Mouse (Mus musculus) C2C12 (cell line): ENCODE data around the gene Neurl1b. TPM values are rescaled to one million over a fixed set of nuclear protein-coding genes. Genes with fewer than 3 reads are reported as not detected.

Experiments
- H3K27me3 ChIP-seq: one replicate; pipeline ENCODE4 v1.6.1; 2011; ENCODE audit not compliant: control insufficient read depth, insufficient read depth, insufficient read length
- H3K36me3 ChIP-seq: one replicate; pipeline ENCODE4 v1.6.1; 2011; ENCODE audit not compliant: control insufficient read depth, insufficient read depth
- H3K4me3 ChIP-seq: one replicate; pipeline ENCODE4 v1.5.1; 2011; ENCODE audit warnings: mild to moderate bottlenecking, control low read depth; ENCODE audit not compliant: poor library complexity, insufficient read depth, severe bottlenecking
- H3K79me2 ChIP-seq: one replicate; pipeline ENCODE4 v1.6.1; 2011; ENCODE audit not compliant: control insufficient read depth, insufficient read depth
- H3K79me3 ChIP-seq: one replicate; pipeline ENCODE4 v1.6.1; 2011; ENCODE audit warnings: low read depth, control low read depth
- H3ac ChIP-seq: one replicate; pipeline ENCODE3; 2011; ENCODE audit warnings: low read depth; ENCODE audit not compliant: control insufficient read depth, insufficient read length
- CEBPB ChIP-seq: IDR thresholded peaks from one replicate; pipeline ENCODE4 v1.6.1; 2011; ENCODE audit warnings: low read depth, mild to moderate bottlenecking, control low read depth, moderate library complexity
- CTCF ChIP-seq: IDR thresholded peaks from one replicate; pipeline ENCODE4 v1.5.1; 2011; ENCODE audit not compliant: control insufficient read depth, insufficient read depth, insufficient read length
- FOSL1 ChIP-seq: IDR thresholded peaks from one replicate; pipeline ENCODE4 v1.8.0; 2011; ENCODE audit warnings: mild to moderate bottlenecking, low read length; ENCODE audit not compliant: poor library complexity, insufficient read depth, severe bottlenecking
- MAX ChIP-seq: IDR thresholded peaks from one replicate; pipeline ENCODE4 v1.6.1; 2011; ENCODE audit warnings: mild to moderate bottlenecking, control low read depth
- MYOD1 ChIP-seq: IDR thresholded peaks from one replicate; pipeline ENCODE4 v1.6.1; 2011; ENCODE audit warnings: low read depth; ENCODE audit not compliant: control insufficient read depth, insufficient read length
- MYOG ChIP-seq: IDR thresholded peaks from one replicate; pipeline ENCODE4 v1.6.1; 2011; ENCODE audit not compliant: control insufficient read depth, insufficient read length; ENCODE audit errors: extremely low read depth
- USF1 ChIP-seq: IDR thresholded peaks from one replicate; pipeline ENCODE4 v1.6.1; 2011; ENCODE audit warnings: low read depth, mild to moderate bottlenecking, control low read depth, moderate library complexity
- polyA plus RNA-seq: library from polyadenylated mRNA; unstranded; fragments of >200 nt; fragmentation: generic; extraction: Trizol; gene quantifications from one replicate; pipeline ENCODE4 v1.2.1, GENCODE M21; 2012; ENCODE audit warnings: missing spikeins

Neurl1b gene
- polyA plus RNA-seq, 1 experiment, result 0.22 TPM

- H3K27me3 ChIP-seq, result peaks cover 37% of the 10 kb centered on the region
- TF ChIP-seq USF1, result no peak
- TF ChIP-seq CTCF, result no peak
- TF ChIP-seq MYOG, result no peak
- TF ChIP-seq CEBPB, result no peak
- no peak for TF ChIP-seq MAX
- TF ChIP-seq MYOD1, result no peak
- TF ChIP-seq FOSL1, result no peak
- H3ac ChIP-seq, result no peak overlapping the region
- no peaks in the 10 kb centered on the region for H3K36me3 ChIP-seq
- no peaks in the 10 kb centered on the region for H3K79me2 ChIP-seq
- H3K79me3 ChIP-seq, result no peaks in the 10 kb centered on the region
- H3K4me3 ChIP-seq, result no peak overlapping the region
Measured at GRCm38 (mm10) chr17:26449472-26449871, 34.8 kb downstream of the Neurl1b start.

- H3K27me3 ChIP-seq, result peaks cover 30% of the 10 kb centered on the region
Measured at GRCm38 (mm10) chr17:26451651-26452295, 37.1 kb downstream of the Neurl1b start.

DNA sequence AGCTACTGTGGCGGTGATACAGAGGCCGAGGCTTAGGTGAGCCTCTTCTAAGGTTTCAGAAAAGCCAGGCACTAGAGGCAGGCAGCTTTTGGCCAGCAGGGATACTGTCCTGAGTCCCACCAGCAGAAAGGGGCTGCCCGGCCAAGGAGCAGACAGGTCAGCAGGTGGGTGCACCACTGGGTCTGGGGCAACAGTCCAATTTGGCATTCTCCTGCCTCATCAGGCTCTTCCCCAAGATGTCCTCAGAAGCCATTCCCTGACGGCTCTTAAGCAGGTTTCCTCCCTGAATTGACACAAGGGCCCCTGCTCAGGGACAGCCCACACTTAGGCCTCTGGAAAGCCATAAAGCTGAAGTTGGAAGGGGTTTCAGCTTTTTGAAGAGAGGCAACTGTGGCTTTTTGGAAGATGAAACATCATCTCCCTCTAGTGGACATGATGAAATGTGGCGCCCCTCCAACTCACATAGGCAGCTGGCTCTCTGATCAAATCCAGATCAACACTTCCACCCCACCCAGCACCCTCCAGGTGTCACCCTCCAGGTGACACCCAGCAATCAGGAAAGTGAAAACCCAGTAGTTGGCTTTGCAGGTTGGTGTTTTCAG, 37.8 kb downstream of the Neurl1b start:
- H3K79me2 ChIP-seq, result no peaks in the 10 kb centered on the region
- no peak overlapping the region for H3ac ChIP-seq
- H3K4me3 ChIP-seq, result no peak overlapping the region
- H3K27me3 ChIP-seq, result peaks cover 32% of the 10 kb centered on the region
- TF ChIP-seq CEBPB (no peak), CTCF (peak; percentile 40)
- H3K79me3 ChIP-seq, result no peaks in the 10 kb centered on the region
- H3K36me3 ChIP-seq, result no peaks in the 10 kb centered on the region

More at GRCm38 (mm10) chr17:26451651-26452295, 37.1 kb downstream of the Neurl1b start:
- H3ac ChIP-seq, result no peak overlapping the region
- TF ChIP-seq MYOD1 (no peak), CEBPB (no peak), USF1 (peak; percentile 24), MAX (peak; percentile 36), FOSL1 (no peak), CTCF (peak; percentile 31)
- H3K36me3 ChIP-seq, result no peaks in the 10 kb centered on the region
- H3K79me2 ChIP-seq, result no peaks in the 10 kb centered on the region
- H3K4me3 ChIP-seq, result no peak overlapping the region
- no peaks in the 10 kb centered on the region for H3K79me3 ChIP-seq

GRCm38 (mm10) chr17:26457506-26457905, 42.9 kb downstream of the Neurl1b start:
- Histone ChIP-seq H3ac (no peak overlapping the region), H3K4me3 (no peak overlapping the region), H3K79me2 (no peaks in the 10 kb centered on the region), H3K79me3 (no peaks in the 10 kb centered on the region), H3K27me3 (peaks cover 16% of the 10 kb centered on the region), H3K36me3 (no peaks in the 10 kb centered on the region)
- no peak for TF ChIP-seq USF1
- no peak for TF ChIP-seq MYOD1
- TF ChIP-seq CTCF, result no peak
- no peak for TF ChIP-seq MAX
- TF ChIP-seq MYOG, result no peak
- TF ChIP-seq FOSL1, result no peak
- TF ChIP-seq CEBPB, result no peak

- Histone ChIP-seq H3K27me3 (peaks cover 16% of the 10 kb centered on the region), H3ac (no peak overlapping the region), H3K79me2 (no peaks in the 10 kb centered on the region), H3K79me3 (no peaks in the 10 kb centered on the region), H3K36me3 (no peaks in the 10 kb centered on the region), H3K4me3 (no peak overlapping the region)
- TF ChIP-seq MAX (no peak), FOSL1 (no peak), USF1 (no peak), MYOG (no peak), MYOD1 (no peak)
Measured at GRCm38 (mm10) chr17:26458049-26458448, 43.4 kb downstream of the Neurl1b start.

- no peak overlapping the region for H3K4me3 ChIP-seq
- H3K36me3 ChIP-seq, result no peaks in the 10 kb centered on the region
- H3K79me3 ChIP-seq, result no peaks in the 10 kb centered on the region
Measured at GRCm38 (mm10) chr17:26462634-26463170, 48.1 kb downstream of the Neurl1b start.

More at GRCm38 (mm10) chr17:26462634-26463170, 48.1 kb downstream of the Neurl1b start:
- no peak for TF ChIP-seq MYOG
- TF ChIP-seq MYOD1, result no peak
- TF ChIP-seq CTCF, result peak; percentile 81
- no peak for TF ChIP-seq MAX
- no peak for TF ChIP-seq CEBPB
- H3ac ChIP-seq, result no peak overlapping the region
- no peaks in the 10 kb centered on the region for H3K79me2 ChIP-seq
- no peaks in the 10 kb centered on the region for H3K27me3 ChIP-seq
